Mouse (Mus musculus) c-Kit-positive CD71-positive TER-119-negative erythroid progenitor cells, embryonic 14.5 days (primary cell): ENCODE results near the gene Cobll1.

ENCODE experiments used
- DNase-seq: peaks from one replicate; pipeline ENCODE4 v3.0.0-alpha.2; 2013; ENCODE audit warnings: low read depth

Gene Cobll1

DNA sequence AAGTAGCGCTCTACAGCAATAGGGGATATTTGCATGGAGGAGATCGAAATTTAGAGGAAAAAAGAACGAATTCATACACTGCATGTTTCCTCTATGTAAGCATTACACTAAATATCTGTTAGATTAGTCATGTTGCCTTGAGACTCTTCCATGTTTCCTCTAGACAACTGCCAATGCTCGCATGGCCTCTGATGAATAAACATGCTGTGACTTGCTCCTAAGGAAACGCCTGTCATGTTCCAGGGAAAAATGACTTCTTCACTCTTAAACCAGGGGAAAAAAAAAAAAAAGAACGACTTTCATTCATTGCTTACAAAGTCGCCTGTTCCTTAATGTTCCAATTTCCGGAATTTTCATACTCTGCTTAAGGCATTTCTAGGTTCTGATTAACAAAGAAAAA, 2.1 kb downstream of the Cobll1 start:
- no peak for DNase-seq

DNA sequence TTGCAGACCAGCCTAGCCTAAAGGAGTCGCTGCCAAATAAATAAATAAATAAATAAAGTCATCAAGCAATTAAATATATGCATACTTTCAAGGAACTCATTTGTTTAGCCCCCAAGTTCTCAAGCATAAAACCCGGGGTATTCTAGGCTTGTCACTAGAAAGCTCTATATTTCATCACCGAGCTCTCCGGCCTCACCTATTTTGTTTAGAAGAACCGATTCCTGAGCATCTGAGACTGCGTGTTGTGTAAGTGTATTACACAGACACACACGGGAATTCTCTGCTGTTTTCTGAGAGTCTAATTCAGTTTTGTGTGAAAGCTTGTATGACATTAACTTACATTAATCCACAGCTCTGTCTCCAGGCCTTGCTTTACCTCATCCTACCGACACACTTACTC, 2.6 kb downstream of the Cobll1 start:
- no peak for DNase-seq

GRCm38 (mm10) chr2:65232756-65233535, 6.3 kb downstream of the Cobll1 start:
- DNase-seq = no peak

- no peak for DNase-seq
Measured at GRCm38 (mm10) chr2:65228426-65228825, 10.8 kb downstream of the Cobll1 start.

- DNase-seq = no peak
Measured at GRCm38 (mm10) chr2:65227898-65228290, 11.3 kb downstream of the Cobll1 start.

DNA sequence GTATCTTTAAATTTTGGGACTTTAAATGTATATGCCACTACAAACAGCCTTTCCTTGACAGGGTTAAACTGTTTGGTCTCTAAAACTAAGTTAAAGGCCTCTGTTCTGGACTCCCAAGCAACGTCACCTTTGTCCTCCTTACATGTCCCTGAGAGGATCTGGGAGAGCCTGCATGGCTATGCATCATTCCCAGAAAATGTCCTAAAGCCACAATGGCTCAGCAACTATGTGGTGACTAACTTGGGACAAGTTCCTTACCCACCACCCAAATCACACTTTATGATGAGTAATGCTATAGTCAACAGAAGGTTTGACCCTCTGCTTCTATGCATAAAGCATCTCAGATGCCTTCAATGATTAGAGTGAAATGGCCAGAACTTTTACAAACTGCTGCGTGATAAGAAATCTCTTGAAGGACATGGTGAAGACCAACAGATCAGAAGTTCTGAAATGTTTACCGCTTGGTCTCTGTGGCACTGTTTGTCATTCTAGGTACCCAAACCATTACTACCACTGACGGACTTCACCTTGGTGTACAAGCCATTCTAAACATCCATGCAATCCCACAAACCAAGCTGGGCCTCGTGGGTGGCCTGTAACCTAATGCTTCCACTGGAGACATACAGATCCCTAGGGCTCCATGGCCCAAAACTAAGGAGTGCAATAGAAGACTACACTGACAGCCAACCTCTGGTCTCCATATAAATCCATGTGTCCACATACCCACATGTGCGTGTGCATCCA, 11.9 kb downstream of the Cobll1 start:
- no peak for DNase-seq

DNA sequence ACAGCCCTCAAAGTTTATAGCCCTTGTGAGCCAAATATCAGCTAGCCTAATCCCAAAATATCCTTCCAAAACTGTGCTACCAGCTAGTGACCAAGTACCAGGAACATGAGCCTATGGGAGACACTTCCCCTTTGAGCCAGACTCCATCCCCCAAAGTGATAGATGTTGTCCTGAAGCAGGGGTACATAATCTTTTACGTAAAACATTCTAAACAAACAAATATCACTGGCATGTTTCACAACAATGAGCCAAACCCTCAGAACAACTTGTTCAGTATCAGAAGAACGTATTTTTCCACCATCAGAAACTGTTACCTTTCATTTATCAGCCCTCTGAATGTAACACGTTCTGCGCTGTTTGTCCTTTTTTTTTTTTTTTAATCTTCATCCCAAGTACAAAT, 12.7 kb downstream of the Cobll1 start:
- no peak for DNase-seq

DNA sequence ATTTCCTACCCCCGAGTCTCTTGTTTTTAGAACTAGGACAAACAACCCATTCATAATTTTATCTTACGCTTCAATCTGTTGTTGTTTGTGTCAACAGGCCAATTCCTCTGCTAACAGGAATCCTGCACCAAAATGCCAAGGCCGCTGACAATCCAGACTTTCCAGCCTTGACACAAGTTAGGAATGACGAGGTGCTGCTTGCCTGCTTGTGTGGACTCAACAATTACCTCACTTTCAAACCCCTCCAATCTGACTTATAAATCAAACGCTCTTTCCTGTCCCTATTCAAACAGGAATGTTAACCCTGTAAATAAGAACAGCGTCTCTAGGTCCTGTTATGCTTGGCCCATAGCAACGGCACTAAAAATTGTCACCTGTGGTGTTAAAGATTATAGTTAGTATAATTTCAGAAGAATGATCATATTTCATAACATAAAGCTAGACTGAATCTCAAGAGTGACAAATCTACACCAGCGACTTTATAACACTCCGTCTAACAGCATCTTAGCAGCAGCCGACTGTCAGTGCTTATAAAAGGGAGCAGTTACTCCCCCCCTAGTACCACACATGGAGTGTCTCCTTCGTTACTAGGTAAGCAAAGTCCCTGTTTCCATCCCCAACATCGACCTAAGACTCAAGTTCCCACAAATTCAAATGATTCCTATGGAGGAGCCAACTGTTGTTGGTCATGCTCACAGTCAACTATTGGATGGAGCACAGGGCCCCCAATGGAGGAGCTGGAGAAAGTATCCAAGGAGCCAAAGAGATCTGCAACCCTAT, 15.1 kb downstream of the Cobll1 start:
- no peak for DNase-seq

DNA sequence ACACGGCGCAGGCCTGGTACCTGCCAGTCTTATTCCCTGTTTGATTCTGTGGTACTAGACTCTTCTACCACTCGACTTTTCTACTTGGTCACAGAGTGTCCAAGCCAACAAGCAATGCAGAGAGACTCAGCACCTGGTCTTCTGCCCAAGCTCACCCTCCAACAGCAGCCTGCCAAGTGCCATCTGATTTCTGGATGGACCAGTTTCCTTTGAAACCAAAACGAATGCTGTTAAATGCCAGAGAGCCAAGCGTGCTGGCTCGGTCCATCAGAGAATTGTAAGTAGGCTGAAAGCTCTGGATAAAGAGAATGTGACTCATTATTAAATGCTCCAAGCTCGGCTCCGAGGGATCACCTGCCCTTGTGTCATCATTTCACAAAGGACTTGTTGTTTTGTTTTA, 16.2 kb downstream of the Cobll1 start:
- DNase-seq = no peak

GRCm38 (mm10) chr2:65221646-65222045, 17.6 kb downstream of the Cobll1 start:
- no peak for DNase-seq

GRCm38 (mm10) chr2:65220563-65220962, 18.6 kb downstream of the Cobll1 start:
- DNase-seq = no peak

- no peak for DNase-seq
Measured at GRCm38 (mm10) chr2:65219375-65220135, 19.6 kb downstream of the Cobll1 start.

GRCm38 (mm10) chr2:65218318-65218717, 20.9 kb downstream of the Cobll1 start:
- DNase-seq = no peak

DNA sequence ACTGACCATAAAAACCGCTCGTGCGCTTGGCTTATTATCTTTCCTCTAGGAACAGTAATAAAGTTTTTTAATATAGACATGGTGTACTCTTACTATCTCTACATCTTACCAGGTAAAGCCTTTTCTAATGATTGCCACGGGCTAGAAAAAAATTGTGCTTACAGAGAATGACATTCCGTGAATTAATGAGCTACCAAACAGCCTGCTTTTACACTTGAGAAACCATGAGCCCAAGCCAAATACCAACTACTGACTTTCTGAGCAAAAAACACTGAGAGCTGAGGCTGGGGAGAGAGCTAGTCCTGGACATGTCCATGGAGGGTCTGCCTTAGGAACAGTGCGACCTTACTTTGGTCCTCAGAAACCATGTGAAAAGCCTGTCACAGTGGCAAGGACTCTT, 21.5 kb downstream of the Cobll1 start:
- DNase-seq = no peak

- no peak for DNase-seq
Measured at GRCm38 (mm10) chr2:65216163-65216562, 23.0 kb downstream of the Cobll1 start.

DNA sequence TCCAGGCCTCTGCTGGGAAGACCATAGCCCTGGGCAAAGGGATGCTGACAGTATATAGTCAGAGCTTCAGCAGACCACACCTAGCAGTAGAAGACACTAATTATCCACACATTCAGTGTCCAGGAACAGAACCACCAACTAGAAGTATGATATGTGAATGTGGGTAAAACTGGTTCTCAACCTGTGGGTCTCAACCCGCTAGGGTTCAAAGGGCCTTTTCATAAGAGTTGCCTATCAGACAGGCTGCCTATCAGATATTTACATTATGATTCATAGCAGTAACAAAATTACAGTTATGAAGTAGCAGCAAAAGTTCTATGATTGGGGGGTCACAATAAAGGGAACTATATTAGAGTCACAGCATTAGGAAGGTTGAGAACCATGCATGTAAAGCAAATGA, 24.6 kb downstream of the Cobll1 start:
- DNase-seq = no peak

DNA sequence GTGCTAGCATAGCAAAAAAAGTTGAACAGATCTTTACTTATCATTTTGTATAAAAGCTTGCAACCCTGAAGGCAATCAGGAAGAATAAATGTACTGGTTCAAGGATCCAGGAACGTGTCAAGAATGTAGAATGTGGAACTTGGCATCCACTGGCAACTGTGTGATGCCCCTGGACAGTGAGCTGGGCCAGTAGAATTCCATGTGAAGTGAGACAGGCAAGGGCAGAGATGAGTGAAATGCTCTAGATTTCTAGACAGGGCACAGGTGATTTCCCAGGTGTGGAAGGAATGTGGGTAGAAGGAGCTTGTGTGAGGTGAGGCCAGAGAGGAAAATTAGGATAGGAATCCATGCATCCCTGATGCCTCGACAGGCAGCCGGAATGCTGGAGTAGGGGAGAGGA, 25.5 kb downstream of the Cobll1 start:
- no peak for DNase-seq

GRCm38 (mm10) chr2:65211620-65212019, 27.6 kb downstream of the Cobll1 start:
- no peak for DNase-seq

DNA sequence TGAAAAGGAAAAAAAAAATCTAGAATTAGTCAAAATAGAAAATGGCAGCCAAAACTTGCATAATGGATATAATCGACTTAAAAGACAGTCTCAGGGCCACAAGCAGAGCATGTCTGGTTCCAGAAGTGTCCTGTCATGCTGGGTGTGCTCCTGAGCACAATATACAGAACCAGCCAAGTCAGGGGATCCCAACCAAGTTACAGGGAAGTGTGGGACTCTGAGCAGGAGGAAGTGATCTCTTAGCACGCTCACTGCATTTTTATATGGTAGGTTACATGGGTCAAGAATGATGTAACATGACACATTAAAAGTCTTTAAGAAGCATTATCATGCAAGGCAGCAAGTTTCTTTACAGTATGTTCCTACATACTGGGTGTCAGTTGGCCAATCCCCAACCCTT, 31.5 kb downstream of the Cobll1 start:
- DNase-seq = no peak

DNA sequence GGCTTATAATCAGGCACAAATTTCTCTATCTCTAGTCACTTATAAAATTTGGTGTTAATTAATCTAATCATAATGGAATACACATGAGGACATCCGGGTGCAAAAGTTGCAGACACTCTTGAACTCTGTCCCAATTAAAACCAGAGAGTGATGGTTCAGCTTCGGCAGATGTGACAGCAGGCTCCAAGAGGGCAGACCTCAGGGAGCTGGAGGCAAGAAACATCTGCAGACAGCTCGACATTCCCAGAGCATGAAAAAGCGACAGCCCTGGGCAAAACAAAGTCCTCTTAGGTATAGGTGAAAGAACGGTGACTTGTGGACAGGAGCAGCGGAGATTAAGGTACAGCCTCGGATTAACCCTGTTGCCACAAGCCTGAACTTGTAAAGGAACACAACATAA, 35.5 kb downstream of the Cobll1 start:
- DNase-seq = no peak

GRCm38 (mm10) chr2:65199706-65200105, 39.5 kb downstream of the Cobll1 start:
- DNase-seq = no peak

- no peak for DNase-seq
Measured at GRCm38 (mm10) chr2:65198605-65199004, 40.6 kb downstream of the Cobll1 start.
